Mouse (Mus musculus) megakaryocyte, embryonic 14.5 days (primary cell): ENCODE results near the gene Prickle1. TPM values are rescaled to one million over a fixed set of nuclear protein-coding genes. Genes with fewer than 3 reads are reported as not detected.

Source experiments
- H3K27me3 ChIP-seq: replicated peaks from 2 replicates; pipeline ENCODE3; 2012; ENCODE audit warnings: inconsistent platforms
- H3K36me3 ChIP-seq: replicated peaks from 2 replicates; pipeline ENCODE3; 2012; ENCODE audit warnings: low read length, inconsistent platforms, mixed read lengths
- H3K4me1 ChIP-seq: 2 replicates; pipeline ENCODE4 v1.6.1; 2012; ENCODE audit warnings: inconsistent platforms
- H3K4me3 ChIP-seq: replicated peaks from 2 replicates; pipeline ENCODE3; 2012; ENCODE audit warnings: moderate library complexity, mild to moderate bottlenecking, inconsistent platforms
- H3K9me3 ChIP-seq: 2 replicates; pipeline ENCODE4 v1.6.1; 2012; ENCODE audit warnings: inconsistent platforms
- FLI1 ChIP-seq: IDR thresholded peaks from 2 replicates; pipeline ENCODE4 v1.6.1; 2012; ENCODE audit warnings: low read length, inconsistent platforms, mixed read lengths
- GATA1 ChIP-seq: IDR thresholded peaks from 3 replicates; pipeline ENCODE4 v1.6.1; 2012; ENCODE audit warnings: mixed read lengths, low read length, inconsistent platforms, borderline replicate concordance
- polyA plus RNA-seq: library from polyadenylated mRNA; stranded (reverse); fragments of >175 nt; gene quantifications from 2 replicates; pipeline ENCODE4 v1.2.3, GENCODE M21; 2012; ENCODE audit warnings: low replicate concordance; ENCODE audit not compliant: insufficient read depth

Prickle1 gene
- polyA plus RNA-seq, 1 experiment: 0.81 TPM

DNA sequence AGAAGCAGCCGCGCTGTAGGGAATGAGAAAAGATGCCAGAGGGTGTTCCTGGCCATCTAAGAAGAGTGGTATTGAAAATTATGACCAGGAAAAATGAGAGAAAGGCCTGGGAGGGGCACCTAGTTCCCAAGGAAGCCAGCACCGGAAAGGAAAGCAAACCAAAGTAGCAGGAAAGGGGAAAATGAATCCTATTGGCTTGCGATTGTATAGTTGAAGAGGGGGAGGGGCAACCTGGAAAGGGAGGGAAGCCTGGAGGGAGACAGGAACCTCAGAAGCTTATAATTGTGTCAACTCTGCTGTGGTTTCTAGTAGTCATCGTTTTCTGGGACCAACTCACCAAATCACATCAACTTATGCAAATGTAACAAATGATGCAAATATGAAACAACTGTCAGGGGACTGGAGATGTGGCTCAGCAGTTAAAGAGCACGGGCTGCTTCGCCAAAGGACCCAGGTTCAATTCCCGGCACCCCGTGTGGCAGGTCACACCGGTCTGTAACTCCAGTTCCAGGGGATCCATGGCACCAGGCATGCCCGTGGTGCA lies 78.6 kb downstream of the Prickle1 start:
- Histone ChIP-seq H3K4me3 (peak overlapping the region; percentile 38), H3K4me1 (peaks cover 74% of the 10 kb centered on the region), H3K9me3 (no peaks in the 10 kb centered on the region), H3K27me3 (no peaks in the 10 kb centered on the region), H3K36me3 (no peaks in the 10 kb centered on the region)
- TF ChIP-seq GATA1 (no peak), FLI1 (no peak)

DNA sequence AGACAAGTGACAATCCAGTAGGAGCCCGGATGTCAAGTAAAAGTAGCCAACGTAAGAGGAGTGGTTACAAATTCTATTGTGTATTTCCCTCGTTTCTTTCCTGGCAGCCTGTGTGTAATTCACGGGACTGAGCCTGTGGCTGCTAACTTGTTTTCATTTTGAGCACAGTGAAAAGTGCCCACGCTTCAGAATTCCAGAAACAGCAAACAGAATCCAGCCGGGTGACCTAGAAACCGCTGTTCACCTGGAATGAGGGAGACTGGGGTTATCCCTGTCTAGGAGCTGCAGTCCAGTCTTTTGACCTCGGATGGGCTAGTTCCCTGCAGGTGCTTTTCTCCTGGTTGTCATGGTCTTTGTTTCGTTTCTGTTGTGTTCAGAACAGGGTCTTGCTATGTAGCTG lies 80.4 kb downstream of the Prickle1 start:
- Histone ChIP-seq H3K36me3 (peaks cover 12% of the 10 kb centered on the region), H3K9me3 (no peaks in the 10 kb centered on the region), H3K4me3 (no peak overlapping the region), H3K27me3 (no peaks in the 10 kb centered on the region), H3K4me1 (peaks cover 71% of the 10 kb centered on the region)
- no peak for TF ChIP-seq FLI1
- no peak for TF ChIP-seq GATA1

DNA sequence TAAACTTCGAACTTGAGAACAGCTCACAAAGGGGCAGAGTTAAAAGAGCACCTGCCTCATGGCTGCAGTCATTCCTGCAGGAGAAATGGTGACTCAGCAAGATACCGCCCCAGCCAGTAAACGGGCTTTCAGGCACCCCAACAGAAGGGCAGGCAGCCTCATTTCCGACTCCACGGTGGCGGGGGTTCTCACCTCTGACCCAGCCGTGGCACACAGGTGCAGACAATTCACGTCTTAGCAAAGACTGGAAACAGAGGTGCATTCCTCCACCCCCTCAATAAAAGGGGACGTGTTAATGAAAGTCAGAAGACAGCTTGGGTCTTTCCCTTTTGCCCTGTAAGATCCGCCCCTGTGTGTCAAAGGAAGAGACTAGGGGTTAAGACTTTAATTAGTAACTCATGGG lies 81.8 kb downstream of the Prickle1 start:
- Histone ChIP-seq H3K4me1 (peaks cover 63% of the 10 kb centered on the region), H3K4me3 (peak overlapping the region; percentile 91)

DNA sequence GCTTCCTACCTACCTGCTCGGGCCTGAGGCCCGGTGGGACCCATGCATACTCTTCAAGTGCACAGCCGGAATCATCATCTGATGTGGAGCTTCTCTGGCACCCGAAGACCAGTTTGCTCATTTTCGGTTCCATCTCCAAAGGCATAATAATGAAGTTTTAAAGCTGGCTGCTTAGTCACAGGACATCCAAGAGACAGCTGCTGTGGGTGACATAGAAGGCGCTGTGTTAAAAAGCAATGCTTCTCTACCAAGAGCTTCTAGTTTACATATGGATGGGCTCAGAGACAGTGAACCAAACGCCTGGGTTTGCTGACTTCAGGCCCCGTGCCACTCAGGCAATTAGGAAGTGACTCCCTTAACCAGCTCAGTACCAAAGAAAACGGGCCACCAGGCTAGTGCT lies 83.3 kb downstream of the Prickle1 start:
- H3K4me3 ChIP-seq: no peak overlapping the region
- peaks cover 60% of the 10 kb centered on the region for H3K4me1 ChIP-seq
- peaks cover 33% of the 10 kb centered on the region for H3K36me3 ChIP-seq
- no peak for TF ChIP-seq FLI1
- no peak for TF ChIP-seq GATA1
- no peaks in the 10 kb centered on the region for H3K27me3 ChIP-seq
- peaks cover 4% of the 10 kb centered on the region; the same call in 1 of the 2 replicates for H3K9me3 ChIP-seq

More for the DNA sequence above, 81.8 kb downstream of the Prickle1 start:
- Histone ChIP-seq H3K9me3 (no peaks in the 10 kb centered on the region), H3K27me3 (no peaks in the 10 kb centered on the region), H3K36me3 (peaks cover 18% of the 10 kb centered on the region)
- no peak for TF ChIP-seq FLI1

DNA sequence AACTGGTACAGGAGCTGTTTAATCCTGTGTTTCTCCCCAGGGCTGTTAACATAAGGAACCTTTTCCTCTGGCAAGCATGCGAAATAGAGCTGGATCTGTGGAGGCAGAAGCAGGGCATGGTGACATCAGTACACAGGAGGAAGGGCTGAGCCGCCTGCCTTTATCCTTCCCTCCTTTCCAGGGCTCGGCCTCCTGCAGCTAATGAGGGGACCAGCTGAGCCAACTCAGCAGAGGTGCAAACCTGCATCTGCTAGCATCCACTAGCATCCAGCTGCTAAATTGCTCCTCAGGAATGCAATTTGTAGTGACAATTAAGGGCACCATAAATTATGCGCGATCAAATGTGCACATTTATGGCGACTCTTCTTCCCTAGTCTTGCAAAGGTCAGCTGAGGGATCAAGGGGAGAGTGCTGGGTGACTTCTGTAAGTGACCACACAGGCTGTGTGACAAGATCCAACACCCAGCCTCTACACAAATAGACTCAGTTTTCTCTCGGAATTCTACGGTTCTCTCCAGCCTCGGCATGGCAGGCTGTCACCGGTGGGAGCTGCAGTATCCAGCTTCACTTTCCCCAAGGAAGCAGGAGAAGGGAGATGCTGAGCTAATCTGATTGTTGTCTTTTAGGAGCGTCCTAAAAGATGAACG lies 84.9 kb downstream of the Prickle1 start:
- Histone ChIP-seq H3K4me3 (no peak overlapping the region), H3K36me3 (peaks cover 45% of the 10 kb centered on the region)
- no peak for TF ChIP-seq FLI1
- no peak for TF ChIP-seq GATA1

DNA sequence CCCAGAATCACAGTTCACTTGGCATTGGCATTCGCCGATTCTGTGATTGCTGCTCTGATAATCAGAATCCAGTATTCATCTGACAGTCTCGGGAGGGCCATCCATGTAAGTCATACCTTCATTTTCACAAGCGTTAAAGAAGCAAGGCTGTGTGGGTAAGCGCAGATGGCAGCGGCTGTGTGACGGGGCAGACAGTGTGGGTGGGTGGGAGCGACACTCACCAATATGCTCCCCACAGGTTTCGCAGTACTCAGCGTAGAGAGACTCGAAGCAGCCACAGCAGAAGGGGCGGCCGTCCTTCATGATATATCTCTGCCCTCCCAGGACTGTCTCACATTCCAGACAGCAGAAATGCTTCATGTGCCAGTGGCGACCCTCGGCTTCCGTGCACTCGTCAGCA lies 90.9 kb downstream of the Prickle1 start:
- Histone ChIP-seq H3K36me3 (peaks cover 88% of the 10 kb centered on the region), H3K4me1 (peaks cover 10% of the 10 kb centered on the region), H3K9me3 (peaks cover 4% of the 10 kb centered on the region; the same call in 1 of the 2 replicates), H3K27me3 (no peaks in the 10 kb centered on the region), H3K4me3 (no peak overlapping the region)
- TF ChIP-seq FLI1: no peak
- no peak for TF ChIP-seq GATA1

More for the DNA sequence above, 84.9 kb downstream of the Prickle1 start:
- H3K27me3 ChIP-seq: no peaks in the 10 kb centered on the region
- H3K9me3 ChIP-seq: peaks cover 4% of the 10 kb centered on the region; the same call in 1 of the 2 replicates
- peaks cover 54% of the 10 kb centered on the region for H3K4me1 ChIP-seq

DNA sequence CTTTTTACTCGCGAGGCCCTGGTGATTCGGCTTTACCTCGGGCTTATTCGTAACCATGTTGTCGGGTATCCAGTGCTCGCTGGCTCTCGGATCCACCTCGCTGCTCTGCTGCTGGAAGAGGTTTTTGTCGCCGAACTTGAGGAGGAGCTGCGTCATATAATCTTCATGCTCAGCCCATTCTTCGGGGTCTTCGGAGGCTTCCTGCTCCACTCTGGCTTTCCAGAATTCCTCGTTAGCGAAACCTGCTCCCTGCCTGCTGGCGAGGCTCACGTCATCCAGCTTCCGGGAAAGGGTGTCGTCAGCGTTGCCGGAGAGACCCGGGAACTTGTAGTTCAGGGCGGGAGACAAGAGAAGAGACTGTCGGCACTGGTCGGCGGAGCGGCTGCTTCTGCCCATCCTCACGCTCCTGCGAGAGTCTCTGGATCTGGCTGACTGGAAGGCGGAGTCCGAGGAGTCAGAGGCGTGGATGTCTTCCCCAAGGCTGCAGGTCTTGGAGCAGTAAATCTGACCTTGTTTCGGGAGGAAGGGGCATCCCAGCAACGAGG lies 92.4 kb downstream of the Prickle1 start:
- no peak overlapping the region for H3K4me3 ChIP-seq

DNA sequence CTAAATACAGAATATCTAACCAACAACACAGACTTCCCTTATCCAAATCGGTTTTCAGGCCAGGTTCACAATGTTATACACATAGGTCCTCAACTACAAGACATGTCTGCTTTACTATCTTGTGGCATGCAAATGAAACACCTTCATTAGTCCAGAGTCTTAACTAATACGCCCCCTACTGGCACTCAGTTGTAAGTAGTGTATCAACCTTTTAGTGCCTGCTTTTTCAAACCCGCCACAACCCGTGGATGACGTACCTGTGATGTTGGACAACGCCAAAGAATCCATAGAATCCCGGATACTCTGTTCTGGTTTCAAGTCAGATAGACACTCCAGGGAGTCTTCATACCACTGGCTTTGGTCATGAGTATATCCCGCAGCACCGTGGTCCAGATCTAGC lies 93.0 kb downstream of the Prickle1 start:
- no peaks in the 10 kb centered on the region for H3K27me3 ChIP-seq
- H3K4me3 ChIP-seq: no peak overlapping the region
- H3K4me1 ChIP-seq: no peaks in the 10 kb centered on the region
- H3K36me3 ChIP-seq: peaks cover 92% of the 10 kb centered on the region
- TF ChIP-seq GATA1 (no peak), FLI1 (no peak)
- peaks cover 2% of the 10 kb centered on the region; the same call in 1 of the 2 replicates for H3K9me3 ChIP-seq

More for the DNA sequence above, 92.4 kb downstream of the Prickle1 start:
- Histone ChIP-seq H3K36me3 (peaks cover 92% of the 10 kb centered on the region), H3K27me3 (no peaks in the 10 kb centered on the region), H3K4me1 (peaks cover 3% of the 10 kb centered on the region), H3K9me3 (peaks cover 4% of the 10 kb centered on the region; the same call in 1 of the 2 replicates)
- no peak for TF ChIP-seq GATA1
- no peak for TF ChIP-seq FLI1

DNA sequence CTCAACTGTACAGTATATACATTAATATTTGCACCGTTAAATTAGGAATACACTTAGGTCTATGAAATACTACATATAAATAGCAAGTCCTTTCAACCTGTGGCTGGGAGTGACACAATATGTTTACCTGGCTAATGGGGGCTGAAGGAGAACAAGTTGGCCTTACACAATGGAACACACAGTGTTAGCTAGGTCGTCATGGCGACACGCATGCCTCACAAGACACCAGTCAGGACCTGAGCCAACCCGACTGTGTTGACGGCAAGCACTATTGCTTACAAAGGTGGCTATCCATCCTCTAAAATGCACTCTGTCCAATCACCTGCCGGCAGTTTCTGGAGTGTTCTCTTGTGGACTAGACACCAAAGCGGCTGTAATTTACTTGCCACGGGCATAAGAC lies 95.8 kb downstream of the Prickle1 start:
- Histone ChIP-seq H3K27me3 (no peaks in the 10 kb centered on the region), H3K4me3 (no peak overlapping the region), H3K36me3 (peaks cover 80% of the 10 kb centered on the region), H3K4me1 (peaks cover 14% of the 10 kb centered on the region), H3K9me3 (no peaks in the 10 kb centered on the region)
- TF ChIP-seq GATA1 (no peak), FLI1 (no peak)

DNA sequence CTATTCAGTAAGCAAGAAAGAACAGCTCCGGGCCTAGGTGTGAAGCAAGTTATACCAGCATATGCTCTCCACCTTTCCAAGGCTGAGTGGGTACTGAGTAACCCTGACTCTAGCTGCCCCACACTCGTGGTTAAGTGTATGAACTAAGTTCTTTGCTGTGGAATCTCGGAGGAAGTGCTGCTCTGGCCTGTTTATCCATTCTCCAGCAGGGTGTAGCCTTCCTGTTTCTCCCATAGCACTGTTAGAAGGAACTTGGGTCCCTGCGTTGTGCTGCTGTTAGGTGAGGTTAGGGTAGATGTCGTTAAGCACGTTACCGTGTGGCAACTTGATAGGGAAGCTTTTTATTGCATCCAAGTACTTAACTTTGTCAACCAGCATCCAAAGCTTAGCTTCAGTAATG lies 101.0 kb downstream of the Prickle1 start:
- TF ChIP-seq FLI1 (no peak), GATA1 (no peak)
- Histone ChIP-seq H3K9me3 (no peaks in the 10 kb centered on the region), H3K27me3 (no peaks in the 10 kb centered on the region), H3K36me3 (peaks cover 56% of the 10 kb centered on the region), H3K4me3 (no peak overlapping the region), H3K4me1 (peaks cover 57% of the 10 kb centered on the region)
